Mouse (Mus musculus): ENCODE measurements around the gene Sept7. TPM values are rescaled to one million over a fixed set of nuclear protein-coding genes. Genes with fewer than 3 reads are reported as not detected.

The Sept7 gene
- total and polyA plus RNA-seq, 3 experiments, result 1.4 to 125 (median 116) TPM

Other genes with a start within 250 kb of the Sept7 start
- not detected for gene Gm10181, start 163.0 kb upstream of the Sept7 start, total RNA-seq (2021)
- gene Gm10181, start 163.0 kb upstream of the Sept7 start, polyA plus RNA-seq (2012; rRNA removed), result not detected in 2 replicates
- gene Herpud2, start 100.6 kb upstream of the Sept7 start, total RNA-seq (2021), result 10 to 100 TPM; 46.3 to 51.0 TPM
- 98.1 and 98.8 TPM in 2 replicates for gene Herpud2, start 100.6 kb upstream of the Sept7 start, polyA plus RNA-seq (2012; rRNA removed)
- gene Eepd1, start 229.1 kb downstream of the Sept7 start, total RNA-seq (2021), result 10 to 100 TPM; 28.4 to 32.8 TPM
- gene Eepd1, start 229.1 kb downstream of the Sept7 start, polyA plus RNA-seq (2012; rRNA removed), result 26.1 and 36.0 TPM in 2 replicates

Data from adrenal gland, adult 2 months (tissue).